Mouse (Mus musculus): ENCODE measurements around the gene Agfg2.
"Not testable (repeated sequence)": the region's sequence is repeated elsewhere in the genome, so short reads cannot be mapped to it uniquely, and the experiment has no call there.

Agfg2 gene

GRCm38 (mm10) chr5:137645652-137646091 is 38.9 kb downstream of the Agfg2 start, which contains the start of gene Irs3:
TSS of gene Irs3 (minus strand) at chr5:137645714.
- DNase-seq (ENCODE audit: low spot score) = peak; percentile 27

GRCm38 (mm10) chr5:137645091-137645651 is 39.4 kb downstream of the Agfg2 start:
- peak; percentile 46 for DNase-seq (ENCODE audit: low spot score)

- DNase-seq (ENCODE audit: low spot score) = no peak
Observed at GRCm38 (mm10) chr5:137644484-137644883, 40.0 kb downstream of the Agfg2 start.

GRCm38 (mm10) chr5:137642886-137643285 is 41.6 kb downstream of the Agfg2 start:
- no peak for DNase-seq (ENCODE audit: low spot score)

- DNase-seq (ENCODE audit: low spot score) = no peak
Observed at GRCm38 (mm10) chr5:137641054-137641453, 43.5 kb downstream of the Agfg2 start, which contains the start of gene Sap25. TSS of gene Sap25 (plus strand) at chr5:137641334.

- DNase-seq (ENCODE audit: low spot score) = no peak
Observed at GRCm38 (mm10) chr5:137639472-137639871, 45.1 kb downstream of the Agfg2 start.

- no peak for DNase-seq (ENCODE audit: low spot score)
Observed at GRCm38 (mm10) chr5:137633397-137634084, 51.0 kb downstream of the Agfg2 start.

GRCm38 (mm10) chr5:137631591-137631990 is 52.9 kb downstream of the Agfg2 start:
- no peak for DNase-seq (ENCODE audit: low spot score)

GRCm38 (mm10) chr5:137631171-137631570 is 53.4 kb downstream of the Agfg2 start:
- no peak for DNase-seq (ENCODE audit: low spot score)

GRCm38 (mm10) chr5:137630602-137631001 is 53.9 kb downstream of the Agfg2 start:
- no peak for DNase-seq (ENCODE audit: low spot score)

GRCm38 (mm10) chr5:137629906-137630545 is 54.5 kb downstream of the Agfg2 start:
- no peak for DNase-seq (ENCODE audit: low spot score)

GRCm38 (mm10) chr5:137629306-137629721 is 55.2 kb downstream of the Agfg2 start:
- DNase-seq (ENCODE audit: low spot score) = peak; percentile 73

- peak; percentile 100 for DNase-seq (ENCODE audit: low spot score)
Observed at GRCm38 (mm10) chr5:137628498-137629305, 55.8 kb downstream of the Agfg2 start, which contains the start of the genes Fbxo24, Lrch4 and Gm20605. TSS of gene Fbxo24 (minus strand) at chr5:137629002. TSS of gene Lrch4 (plus strand) at chr5:137629121. TSS of gene Gm20605 (plus strand) at chr5:137629175.

GRCm38 (mm10) chr5:137627991-137628390 is 56.5 kb downstream of the Agfg2 start:
- DNase-seq (ENCODE audit: low spot score) = no peak

GRCm38 (mm10) chr5:137623937-137624530 is 60.5 kb downstream of the Agfg2 start:
- DNase-seq (ENCODE audit: low spot score) = no peak

GRCm38 (mm10) chr5:137615347-137615746 is 69.2 kb downstream of the Agfg2 start:
- no peak for DNase-seq (ENCODE audit: low spot score)

GRCm38 (mm10) chr5:137614921-137615320 is 69.6 kb downstream of the Agfg2 start:
- DNase-seq (ENCODE audit: low spot score) = not testable (repeated sequence)

GRCm38 (mm10) chr5:137613550-137613949 is 71.0 kb downstream of the Agfg2 start, which contains the start of gene Pcolce:
TSS of gene Pcolce (minus strand) at chr5:137613784.
- DNase-seq (ENCODE audit: low spot score) = no peak

- no peak for DNase-seq (ENCODE audit: low spot score)
Observed at GRCm38 (mm10) chr5:137613076-137613475, 71.5 kb downstream of the Agfg2 start.

GRCm38 (mm10) chr5:137611245-137611602 is 73.3 kb downstream of the Agfg2 start:
- peak; percentile 60 for DNase-seq (ENCODE audit: low spot score)

GRCm38 (mm10) chr5:137610548-137611244 is 73.8 kb downstream of the Agfg2 start:
- no peak for DNase-seq (ENCODE audit: low spot score)
